Mouse (Mus musculus) gonadal fat pad, adult 2 months (tissue): ENCODE measurements at regions not wholly inside any gene's neighbourhood (a gene's known extent, or its start where the extent isn't known, plus 50 kb on each side); places are given as distances from the start of the nearest gene placed in this dataset.
A peak's percentile ranks its signal among the peaks of the same experiment; 100 is the strongest.

Experiments used
- DNase-seq: peaks from one replicate; pipeline ENCODE4 v3.0.0-alpha.2; 2012; ENCODE audit warnings: low read depth

DNA sequence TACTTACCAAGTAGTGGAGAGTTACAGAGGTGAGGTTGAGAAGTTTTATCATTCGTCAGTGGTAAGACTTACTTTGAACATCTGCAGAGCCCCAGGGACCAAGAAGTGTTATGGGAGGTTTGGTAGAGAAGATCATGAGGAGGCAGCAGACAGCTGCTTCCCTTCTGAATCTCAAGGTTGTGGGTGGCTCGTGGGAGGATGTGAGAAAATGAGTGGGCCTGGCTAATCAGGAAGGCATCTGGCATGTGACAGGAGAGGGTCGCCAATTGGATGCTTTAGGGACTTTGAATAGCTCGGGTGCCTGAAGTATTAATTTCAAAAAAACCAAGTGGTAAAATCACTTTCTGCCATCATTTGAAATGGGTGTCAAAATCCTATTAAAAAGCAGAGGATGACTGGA lies 258.9 kb downstream of the Sqor start:
- no peak for DNase-seq

DNA sequence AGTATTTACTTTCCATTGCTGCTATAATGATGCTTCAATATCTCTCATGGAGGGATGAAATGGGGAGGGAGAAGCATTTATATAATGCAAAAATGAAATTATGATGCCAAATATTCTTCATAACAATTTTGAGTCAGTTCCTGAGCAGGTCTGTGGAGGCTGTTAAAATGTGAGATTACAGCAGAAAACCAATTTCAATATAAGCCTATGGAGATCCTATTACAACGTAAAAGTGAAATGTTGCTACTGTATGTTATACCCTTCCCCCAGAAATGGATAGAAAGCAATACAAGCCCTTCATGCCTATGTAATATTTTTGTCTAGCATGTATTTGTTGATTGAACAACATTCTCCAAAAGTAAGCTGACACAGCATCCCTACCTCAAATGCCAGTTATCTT lies 259.3 kb downstream of the Sqor start:
- no peak for DNase-seq

DNA sequence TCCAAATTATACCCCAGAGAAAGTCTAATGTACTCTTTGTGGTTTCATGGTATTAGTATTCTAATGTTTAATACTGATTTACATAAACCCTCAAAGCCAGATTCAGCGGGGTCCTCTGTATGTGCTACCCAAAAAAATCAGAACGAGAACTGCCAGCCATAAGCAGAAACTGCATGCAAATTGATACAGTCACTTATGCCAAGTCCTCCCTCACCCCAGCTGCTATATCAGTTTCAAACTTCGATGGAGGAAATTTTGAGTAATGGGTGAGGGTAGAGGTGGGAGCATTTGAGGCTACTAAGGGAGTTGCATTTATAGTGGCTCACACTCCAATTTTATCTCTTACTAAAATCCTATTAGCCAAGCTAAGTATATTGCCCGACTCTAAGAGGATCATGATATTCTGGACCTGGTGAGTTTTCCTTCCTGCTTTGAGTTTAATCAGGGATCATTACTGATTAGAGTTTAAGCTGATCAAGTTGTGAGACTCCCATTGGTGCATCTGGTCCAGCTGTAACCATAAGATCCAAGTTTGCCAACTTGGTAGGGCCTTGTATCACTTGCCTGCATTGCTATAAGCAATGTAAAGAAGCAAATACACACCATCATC lies 260.0 kb downstream of the Sqor start:
- DNase-seq, result no peak

DNA sequence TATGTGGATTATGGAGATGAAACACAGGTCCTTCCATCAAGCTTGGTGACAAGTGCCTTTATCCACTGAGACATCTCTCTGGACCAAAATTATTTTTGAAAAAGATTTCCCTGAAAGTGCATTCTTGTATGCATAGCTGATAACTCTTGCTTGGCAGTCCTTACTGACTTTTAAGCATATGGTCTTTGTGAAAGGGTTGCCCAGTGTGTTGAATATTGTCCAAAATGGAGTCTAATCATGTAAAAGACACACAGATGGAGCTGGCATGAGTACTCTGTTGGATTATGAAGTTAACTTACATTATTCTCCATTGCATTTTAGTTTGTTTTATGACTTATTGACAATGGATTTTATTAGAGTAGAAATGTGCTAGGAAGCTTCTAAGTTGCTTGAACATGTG lies 282.3 kb downstream of the Sqor start:
- no peak for DNase-seq

DNA sequence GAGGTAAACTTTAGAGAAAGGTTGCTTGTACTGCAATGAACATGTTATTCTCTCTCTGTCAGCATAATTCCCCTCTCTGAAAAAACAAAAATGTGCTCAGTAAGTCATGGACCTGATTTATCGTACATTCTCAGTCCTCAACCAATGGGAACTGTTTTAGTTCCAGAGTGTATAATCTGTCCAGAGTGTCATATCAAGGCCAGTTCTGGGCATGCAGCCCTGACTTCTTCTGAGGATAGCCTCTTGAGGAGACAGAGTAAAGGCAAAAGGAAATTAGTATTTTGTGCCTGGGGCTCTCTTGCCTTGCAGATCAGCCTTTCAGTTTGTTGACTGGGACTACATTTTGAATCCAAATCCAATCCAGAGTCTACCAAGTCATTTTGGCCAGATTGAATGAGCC lies 299.6 kb downstream of the Sqor start:
- no peak for DNase-seq

DNA sequence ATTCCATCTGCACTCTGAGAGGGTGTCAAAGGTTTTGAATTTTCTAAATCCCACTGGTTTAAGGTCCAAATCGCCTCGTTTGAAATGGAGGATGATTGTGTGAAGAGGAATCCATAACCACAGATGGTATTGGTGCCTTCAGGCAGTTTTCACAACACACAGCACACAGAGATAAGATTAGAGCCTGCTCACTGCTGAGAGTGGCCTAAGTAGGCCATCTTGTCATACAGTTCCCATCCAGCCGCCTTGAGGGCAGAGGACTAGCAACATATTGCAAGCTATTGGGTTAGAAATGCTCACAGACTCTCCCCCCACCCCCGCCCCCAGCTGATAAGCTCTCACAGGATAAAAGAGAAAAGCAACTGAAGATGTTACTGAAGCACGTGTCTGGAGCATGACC lies 303.8 kb downstream of the Sqor start:
- DNase-seq, result no peak

DNA sequence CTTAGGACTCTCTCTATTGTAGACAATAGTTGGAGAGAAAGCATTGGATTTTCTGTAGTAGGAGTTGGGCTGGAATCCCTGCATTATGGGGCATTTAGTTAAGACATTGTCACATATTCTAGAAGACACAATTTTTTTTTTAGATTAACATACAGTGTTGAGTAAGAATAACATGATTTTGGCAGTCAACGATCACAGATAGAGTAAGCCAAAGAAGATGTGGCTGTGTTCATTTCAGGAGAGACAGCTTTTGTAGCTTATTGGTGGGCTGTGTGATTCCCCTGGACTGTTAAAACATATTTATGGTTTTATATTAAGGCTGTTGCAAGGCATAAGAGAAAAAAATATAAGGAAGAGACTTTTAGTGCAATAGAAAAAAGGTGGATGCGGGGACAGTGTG lies 307.6 kb downstream of the Sqor start:
- no peak for DNase-seq

DNA sequence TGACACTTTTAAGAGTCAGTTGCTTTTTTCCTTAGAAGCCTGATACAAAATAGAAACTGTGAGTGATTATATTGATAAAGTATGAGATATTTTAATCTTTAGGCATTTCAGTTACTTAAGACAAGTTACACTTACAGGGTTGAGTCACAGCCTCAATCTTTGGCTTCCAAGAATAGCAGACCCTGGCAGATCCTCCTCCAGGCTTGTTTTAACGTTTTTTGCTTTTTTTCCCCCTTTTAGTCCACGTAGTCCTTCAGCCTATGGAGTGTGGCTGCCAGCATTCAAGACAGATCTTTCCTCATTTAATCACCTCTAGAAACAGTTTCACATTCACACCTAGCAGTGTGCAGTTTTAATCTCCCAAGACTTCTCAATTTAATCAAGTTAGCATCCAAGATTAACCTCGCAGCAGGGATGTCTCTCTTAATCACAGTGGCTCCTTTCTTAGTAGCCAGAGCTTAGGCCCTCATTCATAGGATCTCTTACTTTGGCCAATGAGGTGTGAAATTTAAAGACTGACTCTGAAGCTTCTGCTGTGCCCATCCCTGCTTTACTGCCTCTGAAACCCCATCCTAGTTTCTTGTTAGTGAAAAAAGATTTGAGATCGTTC lies 308.5 kb downstream of the Sqor start:
- DNase-seq, result no peak

DNA sequence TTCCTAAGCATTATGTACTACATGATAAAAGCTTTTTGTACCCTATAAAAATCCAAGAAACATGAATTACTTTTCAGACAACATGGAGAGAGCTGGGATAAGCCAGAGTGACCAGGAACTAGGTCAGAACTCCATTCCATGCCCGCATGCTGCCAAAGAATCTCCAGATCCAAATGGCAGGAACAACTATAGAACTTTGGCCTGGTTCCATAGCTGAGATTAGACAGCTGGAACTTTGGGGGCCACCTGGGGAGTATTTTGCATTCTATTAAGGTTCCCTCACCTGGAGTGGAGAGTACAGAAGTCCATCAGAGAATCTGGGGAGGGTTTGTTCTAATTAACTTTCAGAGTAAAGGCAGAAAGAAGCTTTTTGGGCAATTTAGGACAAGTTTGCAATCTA lies 327.7 kb downstream of the Sqor start:
- no peak for DNase-seq

DNA sequence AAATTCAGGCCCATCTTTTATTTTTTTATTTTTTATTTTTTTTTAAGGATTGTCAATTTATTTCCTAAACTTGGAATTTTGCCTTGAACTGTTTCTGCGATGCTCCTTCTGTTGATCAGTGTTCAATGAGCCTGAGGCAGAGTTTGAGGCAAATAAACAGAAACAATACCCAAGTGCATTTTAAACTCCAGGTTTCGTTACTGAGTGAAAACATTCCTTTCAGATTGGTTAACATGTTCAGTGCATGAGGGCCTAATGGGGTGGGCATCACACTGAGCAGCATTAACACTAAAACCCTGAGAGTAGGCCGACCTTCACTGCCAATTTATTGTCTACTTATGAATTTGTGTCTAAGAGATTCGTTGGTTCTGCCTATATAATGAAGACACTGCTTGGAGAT lies 338.5 kb downstream of the Sqor start:
- DNase-seq, result no peak

DNA sequence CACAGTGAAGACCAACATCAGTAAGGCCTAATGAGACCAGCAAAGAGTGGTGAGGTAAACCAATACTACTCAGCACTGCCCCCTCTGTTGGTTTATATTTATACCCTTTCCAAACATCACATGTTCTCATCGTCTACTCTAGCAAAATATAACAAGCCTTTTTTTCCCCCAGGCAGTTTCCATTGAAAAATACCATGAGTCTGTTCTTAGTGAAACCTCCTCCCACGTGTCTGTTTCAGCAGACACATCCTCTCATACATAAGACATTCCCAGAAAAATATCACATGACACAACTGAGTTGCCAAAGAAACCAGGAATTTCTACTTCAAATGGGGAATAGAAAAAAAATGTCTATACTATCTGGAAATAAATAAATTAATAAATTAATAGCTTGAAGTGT lies 366.5 kb downstream of the Sqor start:
- DNase-seq, result peak; percentile 75

DNA sequence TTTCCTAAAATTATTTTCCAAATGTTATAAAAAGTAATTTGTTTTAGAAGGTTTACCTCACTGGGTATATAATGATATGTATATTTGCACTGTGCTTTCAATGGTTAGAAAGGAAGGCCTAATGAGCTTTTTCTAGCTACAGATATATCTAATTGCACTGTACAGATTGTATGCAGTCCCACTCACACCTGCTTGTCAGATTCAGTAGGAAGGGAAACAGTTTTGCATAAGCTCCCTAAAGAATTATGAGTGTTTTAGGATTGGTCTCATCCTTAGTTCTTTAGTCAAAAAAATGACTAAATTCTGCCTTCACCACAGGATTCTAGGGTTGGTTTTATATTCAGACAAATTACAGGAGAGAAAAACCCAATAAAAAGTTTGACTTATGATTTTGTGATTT lies 388.1 kb downstream of the Sqor start:
- DNase-seq, result no peak

DNA sequence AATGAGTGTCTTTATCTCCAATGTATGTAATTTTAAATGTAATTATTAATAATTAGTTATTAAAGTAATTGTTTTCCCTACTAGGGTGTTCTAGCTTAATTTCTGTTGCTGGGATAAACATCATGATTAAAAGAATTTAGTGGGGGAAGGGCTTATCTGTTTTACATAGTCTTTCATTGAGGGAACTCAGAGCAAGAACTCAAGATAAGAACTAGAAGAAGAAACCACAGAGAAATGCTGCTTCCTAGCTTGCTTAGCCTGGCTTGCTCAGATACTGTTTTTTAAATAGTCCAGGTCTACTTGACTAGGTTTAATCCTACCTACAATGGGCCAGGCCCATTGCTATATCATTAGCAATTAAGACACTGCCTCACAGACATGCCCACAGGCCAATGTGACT lies 400.3 kb downstream of the Sqor start:
- no peak for DNase-seq

DNA sequence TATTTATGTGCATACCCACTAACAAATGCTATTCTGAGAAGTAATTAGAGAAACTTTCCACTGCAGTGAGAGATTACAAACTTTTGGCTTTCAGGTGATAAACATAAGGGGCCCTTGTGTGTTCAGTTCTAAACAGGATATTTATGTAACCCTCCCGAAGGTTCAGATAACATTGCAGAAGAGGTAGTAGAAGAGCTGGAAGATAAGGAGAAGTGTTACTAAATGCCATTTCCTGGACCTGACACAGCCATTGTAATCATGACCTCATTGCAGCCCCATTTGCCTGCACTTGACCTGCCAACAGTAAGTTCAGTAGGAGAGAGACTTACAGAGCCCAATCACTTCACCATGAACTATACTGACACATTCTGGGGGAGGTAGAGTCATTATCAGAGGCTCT lies 405.6 kb downstream of the Sqor start:
- DNase-seq, result no peak

DNA sequence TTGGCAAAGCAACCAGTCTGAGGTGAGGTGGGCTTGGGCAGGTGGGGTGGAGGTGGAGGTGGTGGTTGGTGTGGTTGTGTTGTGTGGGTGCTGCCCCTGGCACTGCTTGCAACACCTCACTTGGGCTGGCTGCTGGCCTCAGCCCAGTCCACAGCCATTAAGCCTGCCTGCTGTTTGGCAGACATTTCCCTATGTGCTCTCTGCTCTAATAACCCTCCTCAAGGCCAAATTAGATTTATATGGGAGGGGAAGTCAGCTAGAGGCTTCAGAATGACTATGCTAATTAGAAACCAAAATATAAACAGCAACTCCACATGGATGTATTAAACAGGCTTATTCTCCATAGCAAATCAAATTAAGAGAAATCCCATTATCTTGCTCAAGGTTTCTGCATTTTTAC lies 417.2 kb downstream of the Sqor start:
- DNase-seq, result peak; percentile 5

DNA sequence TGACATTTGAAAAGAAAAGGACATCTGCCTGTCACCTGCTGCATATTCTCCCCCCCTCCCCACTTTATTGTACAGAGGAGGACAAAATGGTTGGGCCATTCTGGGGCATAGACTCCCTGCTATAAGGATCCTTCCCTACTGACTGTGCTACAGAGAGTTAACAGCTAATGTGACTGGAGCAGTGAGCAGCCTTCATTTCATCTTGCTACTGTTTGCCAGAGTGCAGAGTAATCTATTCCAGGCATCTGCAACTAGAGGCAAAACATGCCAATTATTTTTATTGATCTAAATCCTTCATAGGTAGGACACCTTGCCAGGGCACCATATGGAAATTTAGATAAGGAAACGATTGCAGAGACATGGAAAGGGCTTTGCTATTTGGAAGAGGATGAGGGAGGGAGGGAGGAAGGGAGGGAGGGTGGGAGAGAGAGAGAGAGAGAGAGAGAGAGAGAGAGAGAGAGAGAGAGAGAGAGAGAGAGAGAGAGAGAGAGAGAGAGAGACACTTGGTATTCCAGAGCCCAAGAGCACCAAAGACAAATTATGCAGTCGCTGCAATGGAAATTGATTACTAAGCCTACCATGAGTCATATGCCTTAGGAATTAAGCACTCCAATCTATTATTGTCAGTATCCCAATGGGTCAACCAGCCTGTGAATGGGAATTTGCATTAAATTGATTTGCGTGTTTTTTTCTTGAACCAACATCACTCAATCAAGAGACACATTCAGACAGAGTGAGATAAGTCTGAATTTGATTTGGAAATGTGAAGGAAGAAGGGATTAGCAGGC lies 426.0 kb downstream of the Sqor start:
- DNase-seq, result no peak

DNA sequence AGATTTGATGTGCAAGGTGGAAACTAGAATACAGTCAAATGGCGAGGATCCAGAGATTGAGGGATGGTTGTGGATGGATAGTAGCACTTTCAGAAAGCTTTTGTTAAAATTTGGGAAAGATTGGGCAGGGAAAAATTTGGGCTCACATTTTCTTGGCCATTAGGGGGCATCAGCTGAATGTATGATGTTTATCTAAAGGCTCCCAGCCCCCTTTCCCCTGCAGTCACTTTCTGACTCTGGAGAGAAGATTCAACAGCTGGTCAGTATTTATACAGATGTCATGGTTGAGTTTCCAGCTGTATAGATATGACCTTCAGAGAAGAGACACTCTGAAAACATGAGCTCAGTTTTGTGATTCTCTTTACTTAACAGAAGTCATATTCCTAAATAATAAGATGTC lies 429.5 kb downstream of the Sqor start:
- no peak for DNase-seq
